Mouse (Mus musculus) testis, adult 10 weeks (tissue): ENCODE measurements around the gene Rbm15. TPM values are rescaled to one million over a fixed set of nuclear protein-coding genes. Genes with fewer than 3 reads are reported as not detected.

ENCODE experiments used
- polyA plus RNA-seq: library from polyadenylated mRNA; stranded (reverse); fragments of 350-450 nt; fragmentation: Illumina TruSeq; extraction: RNeasy Lipid Tissue Mini Kit (QIAGEN cat#74804); gene quantifications from one replicate; pipeline ENCODE4 v1.2.3, GENCODE M21; 2014; ENCODE audit warnings: low read depth, low replicate concordance

Rbm15 gene
- 9.2 TPM for polyA plus RNA-seq

GRCm38 (mm10) chr3:107333381-107334201, at the start of gene Rbm15:
Rbm15 (minus strand) TSS chr3:107333673.

GRCm38 (mm10) chr3:107290764-107291381, 42.6 kb downstream of the Rbm15 start, which contains the start of gene Slc16a4:
Slc16a4 (plus strand) TSS chr3:107291230.

GRCm38 (mm10) chr3:107278479-107279269, 54.8 kb downstream of the Rbm15 start, which contains the start of gene Lamtor5:
Lamtor5 (plus strand) TSS chr3:107278858.

Other genes starting within 250 kb of the Rbm15 start
- gene Kcna2, start 232.5 kb downstream of the Rbm15 start, polyA plus RNA-seq: 0.08 TPM
- gene Kcna10, start 150.6 kb downstream of the Rbm15 start, polyA plus RNA-seq: not detected
- not detected for gene Cym, start 111.9 kb downstream of the Rbm15 start, polyA plus RNA-seq
- not detected for gene A630076J17Rik, start 103.1 kb downstream of the Rbm15 start, polyA plus RNA-seq
- gene Prok1, start 94.0 kb downstream of the Rbm15 start, polyA plus RNA-seq: not detected
- 98.9 TPM for gene Lamtor5, start 54.8 kb downstream of the Rbm15 start, polyA plus RNA-seq
- 5.9 TPM for gene Slc16a4, start 42.4 kb downstream of the Rbm15 start, polyA plus RNA-seq
- gene Kcnc4, start 125.9 kb upstream of the Rbm15 start, polyA plus RNA-seq: not detected
- gene Slc6a17, start 184.3 kb upstream of the Rbm15 start, polyA plus RNA-seq: 0.41 TPM
- gene Ubl4b, start 221.4 kb upstream of the Rbm15 start, polyA plus RNA-seq: 75.8 TPM